Mouse (Mus musculus): ENCODE data around the gene Mthfd2.

GRCm38 (mm10) chr6:83373704-83374300 is 48.1 kb upstream of the Mthfd2 start:
- no peak for TF ChIP-seq CTCF (IDR thresholded peaks at IDR 0.05; ENCODE audit: low read depth)
- no peak for TF ChIP-seq EP300 (IDR thresholded peaks at IDR 0.05; ENCODE audit: low read depth)

Data from liver, embryonic 14.5 days (tissue).